Mouse (Mus musculus): ENCODE results near the gene Larp6. TPM values are rescaled to one million over a fixed set of nuclear protein-coding genes. Genes with fewer than 3 reads are reported as not detected.

The Larp6 gene
- polyA plus RNA-seq, 1 experiment from 2014 or later = 1.1 TPM

DNA sequence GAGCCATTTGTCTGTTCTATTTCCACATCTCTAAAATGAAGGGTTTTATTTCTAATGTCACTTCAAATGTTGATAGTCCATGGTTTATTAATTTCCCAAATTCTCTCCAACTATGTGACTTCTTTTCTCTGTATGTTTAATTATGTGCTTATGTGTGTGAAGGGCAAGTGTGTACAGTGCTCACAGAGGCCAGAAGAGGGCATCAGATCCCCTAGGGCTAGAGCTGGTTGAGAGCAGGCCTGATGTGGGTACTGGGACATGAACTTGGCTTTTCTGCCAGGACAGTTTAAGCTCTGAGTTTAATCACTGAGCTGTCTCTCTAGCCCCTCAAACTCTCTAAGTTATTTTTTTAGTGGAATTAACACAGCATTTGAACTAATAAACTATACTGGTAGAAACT is 38.0 kb upstream of the Larp6 start:
- Histone ChIP-seq H3K27me3 (replicated peaks; ENCODE audit: insufficient read depth, low read length) (no peaks in the 10 kb centered on the region), H3K36me3 (ENCODE audit: insufficient read depth, low read length) (no peaks in the 10 kb centered on the region), H3K27ac (ENCODE audit: low read length) (no peak overlapping the region), H3K9ac (replicated peaks; ENCODE audit: low read depth) (no peak overlapping the region), H3K4me2 (replicated peaks; ENCODE audit: low read depth, low read length) (no peak overlapping the region), H3K4me1 (ENCODE audit: insufficient read depth, low read depth, low read length) (no peaks in the 10 kb centered on the region), H3K9me3 (ENCODE audit: low read length) (no peaks in the 10 kb centered on the region), H3K4me3 (ENCODE audit: low read depth, low read length) (no peak overlapping the region)
- ATAC-seq (no peak), DNase-seq (ENCODE audit: low spot score) (no peak)
- TF ChIP-seq CTCF (IDR thresholded peaks at IDR 0.05) (peak; percentile 52), EP300 (IDR thresholded peaks at IDR 0.05) (no peak)

DNA sequence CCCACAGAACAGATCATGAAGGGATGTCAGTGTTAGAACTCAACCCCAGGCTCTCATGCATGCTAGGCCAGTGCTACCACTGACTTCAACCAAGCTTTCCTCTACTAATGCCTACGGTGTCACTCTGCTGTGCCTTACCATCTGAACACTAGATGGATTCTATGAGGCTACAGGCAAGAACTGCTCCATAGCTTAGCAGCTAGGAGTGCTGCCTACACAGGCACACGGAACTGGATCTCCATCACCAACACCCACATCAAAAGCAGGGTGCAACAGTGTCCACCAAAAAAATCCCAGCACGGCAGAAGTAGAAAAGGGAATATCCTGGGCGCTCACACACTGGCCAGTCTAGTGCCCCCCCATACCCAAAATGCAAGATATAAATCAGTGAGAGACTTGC is 36.4 kb upstream of the Larp6 start:
- Histone ChIP-seq H3K9ac (replicated peaks; ENCODE audit: low read depth) (no peak overlapping the region), H3K4me1 (ENCODE audit: insufficient read depth, low read depth, low read length) (no peaks in the 10 kb centered on the region), H3K27me3 (replicated peaks; ENCODE audit: insufficient read depth, low read length) (no peaks in the 10 kb centered on the region), H3K27ac (ENCODE audit: low read length) (no peak overlapping the region), H3K4me2 (replicated peaks; ENCODE audit: low read depth, low read length) (no peak overlapping the region), H3K9me3 (ENCODE audit: low read length) (no peaks in the 10 kb centered on the region), H3K36me3 (ENCODE audit: insufficient read depth, low read length) (no peaks in the 10 kb centered on the region; the same call in 1 of the 2 replicates), H3K4me3 (ENCODE audit: low read depth, low read length) (no peak overlapping the region)
- 85% methylated on average over 4 of the region's 4 CpGs for WGBS
- TF ChIP-seq CTCF (IDR thresholded peaks at IDR 0.05) = no peak
- no peak for TF ChIP-seq EP300 (IDR thresholded peaks at IDR 0.05)
- ATAC-seq (no peak), DNase-seq (ENCODE audit: low spot score) (no peak)

DNA sequence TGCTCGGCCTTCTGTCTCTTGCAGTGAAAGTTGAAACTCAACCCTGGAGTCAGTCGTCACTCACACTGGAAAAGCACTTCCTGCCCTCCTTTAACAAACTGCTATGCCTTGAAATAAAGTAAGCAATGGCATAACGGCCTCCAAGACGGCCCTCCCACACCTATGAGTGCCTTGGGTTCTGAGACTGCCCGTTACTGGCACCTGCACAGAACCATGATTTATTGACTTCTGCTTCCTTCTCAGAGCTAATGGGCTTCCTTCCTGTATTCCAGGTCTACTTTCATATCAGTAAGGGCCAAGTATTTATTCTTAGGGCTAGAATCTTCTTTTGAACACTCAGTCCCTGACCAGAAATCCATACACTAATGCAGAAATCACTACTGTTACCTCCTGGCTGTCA is 33.9 kb upstream of the Larp6 start:
- Histone ChIP-seq H3K4me2 (replicated peaks; ENCODE audit: low read depth, low read length) (no peak overlapping the region), H3K9me3 (ENCODE audit: low read length) (no peaks in the 10 kb centered on the region), H3K9ac (replicated peaks; ENCODE audit: low read depth) (no peak overlapping the region), H3K4me3 (ENCODE audit: low read depth, low read length) (no peak overlapping the region), H3K27me3 (replicated peaks; ENCODE audit: insufficient read depth, low read length) (no peaks in the 10 kb centered on the region), H3K4me1 (ENCODE audit: insufficient read depth, low read depth, low read length) (no peaks in the 10 kb centered on the region), H3K36me3 (ENCODE audit: insufficient read depth, low read length) (no peaks in the 10 kb centered on the region; the same call in 1 of the 2 replicates), H3K27ac (ENCODE audit: low read length) (no peak overlapping the region)
- no peak for ATAC-seq
- TF ChIP-seq CTCF (IDR thresholded peaks at IDR 0.05) = no peak
- TF ChIP-seq EP300 (IDR thresholded peaks at IDR 0.05) = no peak
- no peak for DNase-seq (ENCODE audit: low spot score)
- 35% methylated on average over 5 of the region's 5 CpGs for WGBS

DNA sequence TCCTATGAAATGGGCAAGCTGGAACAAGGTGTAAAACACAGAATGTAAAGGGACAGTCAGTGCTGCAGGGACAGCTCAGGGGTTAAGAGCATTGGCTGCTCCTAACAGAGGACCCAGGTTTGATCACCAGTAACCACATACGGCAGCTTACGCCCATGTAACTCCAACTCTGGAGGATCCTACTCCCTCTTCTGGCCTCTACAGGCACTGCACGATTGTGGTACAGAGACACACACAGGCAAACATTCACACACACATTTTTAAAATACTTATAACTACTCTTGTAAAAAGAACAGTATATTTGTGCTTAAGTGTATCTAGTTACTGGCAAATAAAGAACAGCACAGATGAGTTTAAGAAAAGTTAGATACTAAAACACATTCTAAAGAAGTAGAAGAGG is 31.8 kb upstream of the Larp6 start:
- WGBS = 91% methylated on average over 3 of the region's 3 CpGs

DNA sequence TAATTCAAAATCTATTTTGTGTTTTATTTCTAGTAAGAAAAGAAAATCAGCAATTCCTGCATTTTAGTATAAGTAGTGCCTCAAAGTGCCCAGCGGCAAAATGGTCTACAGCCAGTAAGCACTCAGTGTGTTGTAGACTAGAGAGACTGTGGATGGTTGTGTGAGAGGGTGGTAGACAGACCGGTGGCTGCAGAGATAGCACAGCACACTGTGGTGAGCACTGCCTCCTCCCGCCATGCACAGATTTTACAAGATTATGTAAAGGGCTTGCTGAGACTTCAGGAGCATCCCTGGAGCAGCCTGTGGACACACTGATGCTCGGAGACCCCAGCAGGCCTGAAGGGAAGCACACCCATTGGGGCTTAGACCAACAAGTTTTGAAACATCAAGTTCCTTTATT is 30.0 kb upstream of the Larp6 start:
- ATAC-seq (no peak), DNase-seq (ENCODE audit: low spot score) (no peak)
- Histone ChIP-seq H3K9me3 (ENCODE audit: low read length) (no peaks in the 10 kb centered on the region), H3K36me3 (ENCODE audit: insufficient read depth, low read length) (no peaks in the 10 kb centered on the region; the same call in 1 of the 2 replicates), H3K27ac (ENCODE audit: low read length) (no peak overlapping the region), H3K9ac (replicated peaks; ENCODE audit: low read depth) (no peak overlapping the region), H3K4me1 (ENCODE audit: insufficient read depth, low read depth, low read length) (no peaks in the 10 kb centered on the region), H3K27me3 (replicated peaks; ENCODE audit: insufficient read depth, low read length) (no peaks in the 10 kb centered on the region), H3K4me3 (ENCODE audit: low read depth, low read length) (no peak overlapping the region), H3K4me2 (replicated peaks; ENCODE audit: low read depth, low read length) (no peak overlapping the region)
- TF ChIP-seq EP300 (IDR thresholded peaks at IDR 0.05) = no peak
- no peak for TF ChIP-seq CTCF (IDR thresholded peaks at IDR 0.05)
- 94% methylated on average over 4 of the region's 4 CpGs for WGBS

More for the DNA sequence above, 31.8 kb upstream of the Larp6 start:
- TF ChIP-seq CTCF (IDR thresholded peaks at IDR 0.05) (peak; percentile 42), EP300 (IDR thresholded peaks at IDR 0.05) (no peak)
- no peak for ATAC-seq
- no peaks in the 10 kb centered on the region for H3K27me3 ChIP-seq (replicated peaks; ENCODE audit: insufficient read depth, low read length)
- no peaks in the 10 kb centered on the region for H3K9me3 ChIP-seq (ENCODE audit: low read length)
- no peak overlapping the region for H3K27ac ChIP-seq (ENCODE audit: low read length)
- no peak overlapping the region for H3K9ac ChIP-seq (replicated peaks; ENCODE audit: low read depth)
- H3K4me1 ChIP-seq (ENCODE audit: insufficient read depth, low read depth, low read length) = no peaks in the 10 kb centered on the region
- no peak overlapping the region for H3K4me2 ChIP-seq (replicated peaks; ENCODE audit: low read depth, low read length)
- no peaks in the 10 kb centered on the region; the same call in 1 of the 2 replicates for H3K36me3 ChIP-seq (ENCODE audit: insufficient read depth, low read length)
- no peak overlapping the region for H3K4me3 ChIP-seq (ENCODE audit: low read depth, low read length)
- no peak for DNase-seq (ENCODE audit: low spot score)

DNA sequence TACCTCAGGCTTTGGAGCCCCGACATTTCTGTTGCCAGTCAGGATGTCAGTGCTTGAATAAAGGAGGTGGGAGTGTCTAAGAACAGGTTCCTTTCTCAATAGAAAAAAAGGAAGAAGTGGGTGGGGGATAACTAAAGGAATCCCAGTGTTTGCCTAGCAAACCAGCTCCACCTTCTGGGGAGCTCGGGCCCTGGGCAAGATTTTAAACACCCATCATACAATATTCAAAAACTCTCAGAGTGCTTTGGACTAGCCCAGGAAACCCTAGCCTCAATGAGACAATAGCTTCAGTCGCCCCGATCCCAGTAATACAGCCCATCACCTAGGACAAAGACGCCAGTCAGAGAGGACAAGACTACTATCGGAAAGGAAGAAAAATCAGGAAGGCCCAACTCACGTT is 25.4 kb upstream of the Larp6 start:
- peak overlapping the region; percentile 19; the same call in 1 of the 2 replicates for H3K9ac ChIP-seq (replicated peaks; ENCODE audit: low read depth)
- no peak for TF ChIP-seq EP300 (IDR thresholded peaks at IDR 0.05)
- peak; percentile 51 for TF ChIP-seq CTCF (IDR thresholded peaks at IDR 0.05)
- peak overlapping the region; percentile 64 for H3K27ac ChIP-seq (ENCODE audit: low read length)
- peak overlapping the region; percentile 58 for H3K4me2 ChIP-seq (replicated peaks; ENCODE audit: low read depth, low read length)
- H3K4me3 ChIP-seq (ENCODE audit: low read depth, low read length) = peak overlapping the region; percentile 51
- H3K36me3 ChIP-seq (ENCODE audit: insufficient read depth, low read length) = no peaks in the 10 kb centered on the region
- WGBS = under 1% methylated on average over 7 of the region's 7 CpGs
- H3K4me1 ChIP-seq (ENCODE audit: insufficient read depth, low read depth, low read length) = no peaks in the 10 kb centered on the region
- ATAC-seq (peak; percentile 57), DNase-seq (ENCODE audit: low spot score) (peak; percentile 76)
- no peaks in the 10 kb centered on the region for H3K9me3 ChIP-seq (ENCODE audit: low read length)
- H3K27me3 ChIP-seq (replicated peaks; ENCODE audit: insufficient read depth, low read length) = no peaks in the 10 kb centered on the region

DNA sequence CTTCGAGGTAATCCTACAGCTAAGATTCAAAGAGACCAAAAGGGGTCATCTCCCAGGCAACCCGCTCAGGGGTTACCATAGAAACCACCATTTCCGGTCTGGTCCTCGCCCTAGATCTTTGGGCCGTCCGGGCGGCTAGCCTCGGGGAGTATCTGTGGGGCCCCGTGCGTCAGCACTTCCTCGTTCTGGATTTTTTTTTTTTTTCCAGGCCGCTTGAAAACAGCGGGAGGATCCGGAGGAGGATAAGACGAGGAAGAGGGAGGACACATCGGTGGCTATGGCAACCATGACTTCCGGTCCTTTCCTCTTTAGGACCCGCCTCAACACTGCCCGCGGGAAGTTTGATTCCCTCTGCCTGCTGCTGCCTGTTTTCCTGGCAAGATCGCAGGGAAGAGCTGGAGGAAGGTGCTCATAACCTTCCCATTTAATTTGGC is 24.9 kb upstream of the Larp6 start, which contains the start of gene Lrrc49:
Gene Lrrc49 (minus strand): TSS at position 268 of the 434 bp plus-strand sequence.
- peak within 1 kb of the TSS; percentile 19; the same call in 1 of the 2 replicates for H3K9ac ChIP-seq (replicated peaks; ENCODE audit: low read depth)
- ATAC-seq (peak; percentile 94), DNase-seq (ENCODE audit: low spot score) (peak; percentile 96)
- H3K36me3 ChIP-seq (ENCODE audit: insufficient read depth, low read length) = no peaks in the 10 kb centered on the region
- H3K27me3 ChIP-seq (replicated peaks; ENCODE audit: insufficient read depth, low read length) = no peaks in the 10 kb centered on the region
- 0% methylated on average over 21 of the region's 21 CpGs for WGBS
- no peaks in the 10 kb centered on the region for H3K4me1 ChIP-seq (ENCODE audit: insufficient read depth, low read depth, low read length)
- peak within 1 kb of the TSS; percentile 64 for H3K27ac ChIP-seq (ENCODE audit: low read length)
- H3K4me2 ChIP-seq (replicated peaks; ENCODE audit: low read depth, low read length) = peak within 1 kb of the TSS; percentile 58
- no peaks in the 10 kb centered on the region for H3K9me3 ChIP-seq (ENCODE audit: low read length)
- TF ChIP-seq CTCF (IDR thresholded peaks at IDR 0.05) (no peak), EP300 (IDR thresholded peaks at IDR 0.05) (0 out of 2 replicates have a peak, but pooled peaks have one; percentile 25)
- H3K4me3 ChIP-seq (ENCODE audit: low read depth, low read length) = peak within 1 kb of the TSS; percentile 51

All from lung, postnatal 0 days (tissue).